Mouse (Mus musculus) limb, embryonic 14.5 days (tissue): Measurements from ENCODE around the gene Pomc. TPM values are rescaled to one million over a fixed set of nuclear protein-coding genes. Genes with fewer than 3 reads are reported as not detected.

Experiments used
- ATAC-seq: fragments of 200-750 bp; cut with Nextera tagmentation; 2 replicates; pipeline ENCODE4 v1.8.0; 2017; ENCODE audit warnings: low read depth, moderate number of reproducible peaks, moderate TSS enrichment; ENCODE audit not compliant: low FRiP score
- DNase-seq: peaks from one replicate; pipeline ENCODE4 v3.0.0-alpha.2; 2015; ENCODE audit warnings: low spot score
- H3K27ac ChIP-seq: fragments of 300-500 bp; sonication (generic); replicated peaks from 2 replicates; pipeline ENCODE4 v1.5.1; 2014; ENCODE audit warnings: low read depth, mild to moderate bottlenecking, low read length, moderate library complexity, mixed read lengths
- H3K27me3 ChIP-seq: fragments of 300-500 bp; sonication (generic); 2 replicates; pipeline ENCODE4 v1.6.1; 2014; ENCODE audit warnings: low read length, mixed read lengths; ENCODE audit not compliant: control insufficient read depth, insufficient read depth
- H3K36me3 ChIP-seq: fragments of 300-500 bp; sonication (generic); 2 replicates; pipeline ENCODE4 v1.6.1; 2014; ENCODE audit warnings: mild to moderate bottlenecking, low read length, moderate library complexity, mixed read lengths; ENCODE audit not compliant: control insufficient read depth, insufficient read depth
- H3K4me1 ChIP-seq: fragments of 300-500 bp; sonication (generic); 2 replicates; pipeline ENCODE4 v1.6.1; 2014; ENCODE audit warnings: antibody characterized with exemption, low read length, mixed read lengths; ENCODE audit not compliant: control insufficient read depth, insufficient read depth
- H3K4me2 ChIP-seq: fragments of 300-500 bp; sonication (generic); replicated peaks from 2 replicates; pipeline ENCODE4 v1.6.1; 2014; ENCODE audit warnings: low read depth, mild to moderate bottlenecking, low read length, moderate library complexity; ENCODE audit not compliant: severe bottlenecking
- H3K4me3 ChIP-seq: fragments of 300-500 bp; sonication (generic); replicated peaks from 2 replicates; pipeline ENCODE4 v1.5.1; 2014; ENCODE audit warnings: low read length
- H3K9ac ChIP-seq: fragments of 300-500 bp; sonication (generic); 2 replicates; pipeline ENCODE4 v1.6.1; 2014; ENCODE audit warnings: mild to moderate bottlenecking, low read depth, low read length, moderate library complexity; ENCODE audit not compliant: severe bottlenecking
- H3K9me3 ChIP-seq: fragments of 300-500 bp; sonication (generic); 2 replicates; pipeline ENCODE4 v1.6.1; 2016; ENCODE audit warnings: low read length; ENCODE audit not compliant: control insufficient read depth
- POLR2A ChIP-seq: fragments of 200-500 bp; IDR thresholded peaks from 2 replicates; pipeline ENCODE4 v1.8.0; 2012; ENCODE audit warnings: inconsistent platforms, mild to moderate bottlenecking, moderate library complexity, borderline replicate concordance; ENCODE audit not compliant: insufficient read depth, insufficient read length; ENCODE audit errors: extremely low read depth
- WGBS: fragments of 180-500 bp; shearing (Covaris S2); extraction: QIAGEN DNeasy Blood & Tissue Kit; methylation state at CpG from one replicate; pipeline ENCODE4 v1.1.7; 2014; 5-methylcytosine and 5-hydroxymethylcytosine counted together
- polyA plus RNA-seq, 2 experiments: library from polyadenylated mRNA; depleted of rRNA in 1 of 2; stranded (reverse) in 1 of 2; unstranded in 1 of 2; fragments of >200 nt; fragmentation: Nextera tagmentation in 1 of 2; extraction: Ambion mirVana in 1 of 2; gene quantifications; 2 replicates each; pipeline versions ENCODE4 v1.2.1 to v1.2.3; 2012 to 2014

Pomc gene
- polyA plus RNA-seq, 2 experiments = 2.5 to 2.6 TPM

GRCm38 (mm10) chr12:3947503-3947902, 7.2 kb upstream of the Pomc start:
- DNase-seq (no peak), ATAC-seq (no peak)
- Histone ChIP-seq H3K4me2 (no peak overlapping the region), H3K9ac (no peak overlapping the region), H3K36me3 (no peaks in the 10 kb centered on the region), H3K9me3 (no peaks in the 10 kb centered on the region), H3K27me3 (no peaks in the 10 kb centered on the region), H3K4me1 (no peaks in the 10 kb centered on the region), H3K27ac (no peak overlapping the region), H3K4me3 (no peak overlapping the region)
- TF ChIP-seq POLR2A = no peak
- WGBS = 72% methylated on average over 6 of the region's 6 CpGs

GRCm38 (mm10) chr12:3955371-3955770, 620 bp downstream of the Pomc start:
- H3K9ac ChIP-seq = no peak overlapping the region
- H3K4me2 ChIP-seq = no peak overlapping the region
- no peaks in the 10 kb centered on the region for H3K36me3 ChIP-seq
- 30% methylated on average over 10 of the region's 10 CpGs for WGBS
- ATAC-seq (no peak), DNase-seq (peak; percentile 75)
- no peaks in the 10 kb centered on the region for H3K4me1 ChIP-seq
- no peak overlapping the region for H3K27ac ChIP-seq
- H3K27me3 ChIP-seq = peaks cover 20% of the 10 kb centered on the region
- H3K9me3 ChIP-seq = no peaks in the 10 kb centered on the region
- TF ChIP-seq POLR2A = no peak
- no peak overlapping the region for H3K4me3 ChIP-seq

- Histone ChIP-seq H3K36me3 (no peaks in the 10 kb centered on the region), H3K4me3 (no peak overlapping the region), H3K9ac (no peak overlapping the region), H3K9me3 (no peaks in the 10 kb centered on the region), H3K27ac (no peak overlapping the region), H3K27me3 (peaks cover 20% of the 10 kb centered on the region), H3K4me1 (no peaks in the 10 kb centered on the region), H3K4me2 (no peak overlapping the region)
- TF ChIP-seq POLR2A = no peak
- ATAC-seq (no peak), DNase-seq (no peak)
- WGBS = 18% methylated on average over 3 of the region's 3 CpGs
Observed at GRCm38 (mm10) chr12:3956351-3956750, 1.6 kb downstream of the Pomc start.

GRCm38 (mm10) chr12:3959791-3960543, 5.2 kb downstream of the Pomc start:
- DNase-seq = peak; percentile 87
- peak; percentile 89; the same call in 1 of the 2 replicates for TF ChIP-seq POLR2A
- 4% methylated on average over 53 of the region's 53 CpGs for WGBS

GRCm38 (mm10) chr12:3960553-3960952, 5.8 kb downstream of the Pomc start:
- H3K27ac ChIP-seq = no peak overlapping the region
- ATAC-seq (no peak), DNase-seq (no peak)
- WGBS = 47% methylated on average over 4 of the region's 4 CpGs
- no peaks in the 10 kb centered on the region for H3K36me3 ChIP-seq
- H3K4me2 ChIP-seq = peak overlapping the region; percentile 68
- H3K9me3 ChIP-seq = no peaks in the 10 kb centered on the region
- 0 out of 2 replicates have a peak, but pooled peaks cover 4% of the 10 kb centered on the region for H3K27me3 ChIP-seq
- H3K4me1 ChIP-seq = no peaks in the 10 kb centered on the region
- no peak for TF ChIP-seq POLR2A
- H3K4me3 ChIP-seq = peak overlapping the region; percentile 48
- peak overlapping the region; percentile 64 for H3K9ac ChIP-seq

More at GRCm38 (mm10) chr12:3959791-3960543, 5.2 kb downstream of the Pomc start:
- H3K9ac ChIP-seq = peak overlapping the region; percentile 64
- no peaks in the 10 kb centered on the region for H3K9me3 ChIP-seq
- no peaks in the 10 kb centered on the region for H3K4me1 ChIP-seq
- peak overlapping the region; percentile 81 for H3K27ac ChIP-seq
- peak overlapping the region; percentile 68 for H3K4me2 ChIP-seq
- no peaks in the 10 kb centered on the region for H3K36me3 ChIP-seq
- H3K4me3 ChIP-seq = peak overlapping the region; percentile 48
- peak; percentile 94 for ATAC-seq
- H3K27me3 ChIP-seq = peaks cover 8% of the 10 kb centered on the region
